Mouse (Mus musculus) liver, embryonic 16.5 days (tissue): ENCODE results near the gene Hs1bp3. TPM values are rescaled to one million over a fixed set of nuclear protein-coding genes. Genes with fewer than 3 reads are reported as not detected.

Source experiments
- ATAC-seq: fragments of 200-750 bp; cut with Nextera tagmentation; 2 replicates; pipeline ENCODE4 v1.8.0; 2017; ENCODE audit warnings: low read depth, mild to moderate bottlenecking, moderate number of reproducible peaks, moderate library complexity
- H3K27ac ChIP-seq: fragments of 300-500 bp; sonication (generic); 2 replicates; pipeline ENCODE4 v1.5.1; 2014; ENCODE audit warnings: mild to moderate bottlenecking, low read length
- H3K27me3 ChIP-seq: fragments of 300-500 bp; sonication (generic); 2 replicates; pipeline ENCODE4 v1.6.1; 2014; ENCODE audit warnings: low read depth, low read length, mixed read lengths; ENCODE audit not compliant: control insufficient read depth, insufficient read depth
- H3K36me3 ChIP-seq: fragments of 300-500 bp; sonication (generic); 2 replicates; pipeline ENCODE4 v1.6.1; 2014; ENCODE audit warnings: mild to moderate bottlenecking; ENCODE audit not compliant: control insufficient read depth, insufficient read depth
- H3K4me1 ChIP-seq: fragments of 300-500 bp; sonication (generic); 2 replicates; pipeline ENCODE4 v1.6.1; 2014; ENCODE audit warnings: low read depth, low read length, mixed read lengths; ENCODE audit not compliant: control insufficient read depth
- H3K4me2 ChIP-seq: fragments of 300-500 bp; sonication (generic); 2 replicates; pipeline ENCODE4 v1.6.1; 2014; ENCODE audit warnings: low read depth, low read length, mixed read lengths
- H3K4me3 ChIP-seq: fragments of 300-500 bp; sonication (generic); 2 replicates; pipeline ENCODE4 v1.5.1; 2014; ENCODE audit warnings: low read depth, mild to moderate bottlenecking, low read length
- H3K9ac ChIP-seq: fragments of 300-500 bp; sonication (generic); 2 replicates; pipeline ENCODE4 v1.6.1; 2014; ENCODE audit warnings: low read depth, low read length
- H3K9me3 ChIP-seq: fragments of 300-500 bp; sonication (generic); replicated peaks from 2 replicates; pipeline ENCODE4 v1.6.1; 2016; ENCODE audit warnings: low read length; ENCODE audit not compliant: control insufficient read depth
- WGBS: fragments of 180-500 bp; shearing (Covaris S2); extraction: QIAGEN DNeasy Blood & Tissue Kit; methylation state at CpG from one replicate; pipeline ENCODE4 v1.1.7; 2014; ENCODE audit not compliant: insufficient replicate concordance; 5-methylcytosine and 5-hydroxymethylcytosine counted together
- polyA plus RNA-seq: library from polyadenylated mRNA; unstranded; fragments of >200 nt; fragmentation: Nextera tagmentation; extraction: Ambion mirVana; gene quantifications from 2 replicates; pipeline ENCODE4 v1.2.1, GENCODE M21; 2015

Gene Hs1bp3
- polyA plus RNA-seq, 1 experiment from 2014 or later, result 5.0 TPM

- H3K4me1 ChIP-seq, result peaks cover 5% of the 10 kb centered on the region
- no peak overlapping the region for H3K27ac ChIP-seq
- H3K36me3 ChIP-seq, result no peaks in the 10 kb centered on the region; the same call in 1 of the 2 replicates
- no peak overlapping the region for H3K9ac ChIP-seq
- no peak overlapping the region for H3K4me3 ChIP-seq
- H3K27me3 ChIP-seq, result no peaks in the 10 kb centered on the region
- H3K9me3 ChIP-seq, result no peaks in the 10 kb centered on the region
- no peak for ATAC-seq
- H3K4me2 ChIP-seq, result no peak overlapping the region
- WGBS, result 77% methylated on average over 7 of the region's 7 CpGs
These were observed 16.0 kb downstream of the Hs1bp3 start for GRCm38 (mm10) chr12:8329236-8329635.

GRCm38 (mm10) chr12:8331489-8332173, 18.4 kb downstream of the Hs1bp3 start:
- H3K4me2 ChIP-seq, result no peak overlapping the region
- ATAC-seq, result no peak
- H3K4me3 ChIP-seq, result no peak overlapping the region
- no peak overlapping the region for H3K27ac ChIP-seq
- no peaks in the 10 kb centered on the region for H3K27me3 ChIP-seq
- peaks cover 5% of the 10 kb centered on the region for H3K4me1 ChIP-seq
- H3K9me3 ChIP-seq, result no peaks in the 10 kb centered on the region
- H3K9ac ChIP-seq, result no peak overlapping the region
- whole genome bisulfite sequencing, result 73% methylated on average over 14 of the region's 14 CpGs
- H3K36me3 ChIP-seq, result peaks cover 3% of the 10 kb centered on the region; the same call in 1 of the 2 replicates

- ATAC-seq, result no peak
- 65% methylated on average over 5 of the region's 5 CpGs for WGBS
- no peaks in the 10 kb centered on the region for H3K9me3 ChIP-seq
- H3K9ac ChIP-seq, result no peak overlapping the region
- H3K27ac ChIP-seq, result no peak overlapping the region
- H3K4me3 ChIP-seq, result no peak overlapping the region
- H3K36me3 ChIP-seq, result peaks cover 3% of the 10 kb centered on the region; the same call in 1 of the 2 replicates
- H3K27me3 ChIP-seq, result no peaks in the 10 kb centered on the region
- H3K4me1 ChIP-seq, result peaks cover 5% of the 10 kb centered on the region
- H3K4me2 ChIP-seq, result no peak overlapping the region
These were observed 18.9 kb downstream of the Hs1bp3 start for GRCm38 (mm10) chr12:8332174-8332542.

- Histone ChIP-seq H3K27me3 (no peaks in the 10 kb centered on the region), H3K27ac (no peak overlapping the region), H3K4me1 (peaks cover 5% of the 10 kb centered on the region), H3K9ac (no peak overlapping the region), H3K9me3 (no peaks in the 10 kb centered on the region), H3K36me3 (peaks cover 3% of the 10 kb centered on the region; the same call in 1 of the 2 replicates), H3K4me2 (no peak overlapping the region), H3K4me3 (no peak overlapping the region)
- 58% methylated on average over 8 of the region's 8 CpGs for whole genome bisulfite sequencing
- peak; percentile 79 for ATAC-seq
These were observed 20.4 kb downstream of the Hs1bp3 start for GRCm38 (mm10) chr12:8333617-8334016.

GRCm38 (mm10) chr12:8334261-8334660, 21.0 kb downstream of the Hs1bp3 start:
- peaks cover 5% of the 10 kb centered on the region for H3K4me1 ChIP-seq
- no peak for ATAC-seq
- H3K4me3 ChIP-seq, result no peak overlapping the region
- H3K9ac ChIP-seq, result no peak overlapping the region
- 57% methylated on average over 4 of the region's 4 CpGs for WGBS
- no peak overlapping the region for H3K27ac ChIP-seq
- no peaks in the 10 kb centered on the region for H3K9me3 ChIP-seq
- H3K4me2 ChIP-seq, result no peak overlapping the region
- H3K36me3 ChIP-seq, result peaks cover 3% of the 10 kb centered on the region; the same call in 1 of the 2 replicates
- H3K27me3 ChIP-seq, result no peaks in the 10 kb centered on the region

- no peak overlapping the region for H3K9ac ChIP-seq
- no peak for ATAC-seq
- no peak overlapping the region for H3K4me2 ChIP-seq
- H3K27ac ChIP-seq, result no peak overlapping the region
- H3K27me3 ChIP-seq, result no peaks in the 10 kb centered on the region
- no peaks in the 10 kb centered on the region for H3K9me3 ChIP-seq
- H3K4me1 ChIP-seq, result peaks cover 5% of the 10 kb centered on the region
- WGBS, result 65% methylated on average over 2 of the region's 2 CpGs
- peaks cover 3% of the 10 kb centered on the region; the same call in 1 of the 2 replicates for H3K36me3 ChIP-seq
- no peak overlapping the region for H3K4me3 ChIP-seq
These were observed 22.3 kb downstream of the Hs1bp3 start for GRCm38 (mm10) chr12:8335503-8335902.

GRCm38 (mm10) chr12:8336601-8337285, 23.5 kb downstream of the Hs1bp3 start:
- peaks cover 3% of the 10 kb centered on the region; the same call in 1 of the 2 replicates for H3K36me3 ChIP-seq
- H3K4me1 ChIP-seq, result peaks cover 5% of the 10 kb centered on the region
- no peaks in the 10 kb centered on the region for H3K27me3 ChIP-seq
- H3K9me3 ChIP-seq, result no peaks in the 10 kb centered on the region
- ATAC-seq, result no peak
- no peak overlapping the region for H3K27ac ChIP-seq
- 69% methylated on average over 10 of the region's 10 CpGs for WGBS
- H3K9ac ChIP-seq, result no peak overlapping the region
- H3K4me2 ChIP-seq, result no peak overlapping the region
- no peak overlapping the region for H3K4me3 ChIP-seq

- Histone ChIP-seq H3K36me3 (peaks cover 3% of the 10 kb centered on the region; the same call in 1 of the 2 replicates), H3K4me2 (no peak overlapping the region), H3K9me3 (no peaks in the 10 kb centered on the region), H3K4me1 (peaks cover 5% of the 10 kb centered on the region), H3K9ac (no peak overlapping the region), H3K27me3 (no peaks in the 10 kb centered on the region), H3K27ac (no peak overlapping the region), H3K4me3 (no peak overlapping the region)
- no peak for ATAC-seq
- WGBS, result 73% methylated on average over 12 of the region's 12 CpGs
These were observed 24.2 kb downstream of the Hs1bp3 start for GRCm38 (mm10) chr12:8337286-8338060.
